Mouse (Mus musculus) thymus, adult 2 months (tissue): ENCODE data around the gene Sdk2.

ENCODE experiments used
- CTCF ChIP-seq: fragments of 200-500 bp; IDR thresholded peaks from 2 replicates; pipeline ENCODE4 v1.5.1; 2012; ENCODE audit warnings: mild to moderate bottlenecking, control low read depth, low read length, moderate library complexity, borderline replicate concordance; ENCODE audit not compliant: control insufficient read depth, poor library complexity, insufficient read depth; ENCODE audit errors: extremely low read depth
- POLR2A ChIP-seq: fragments of 200-500 bp; IDR thresholded peaks from 2 replicates; pipeline ENCODE4 v1.6.1; 2012; ENCODE audit warnings: mild to moderate bottlenecking, low read length, control low read depth, moderate library complexity; ENCODE audit not compliant: control insufficient read depth, poor library complexity, insufficient read depth; ENCODE audit errors: extremely low read depth

DNA sequence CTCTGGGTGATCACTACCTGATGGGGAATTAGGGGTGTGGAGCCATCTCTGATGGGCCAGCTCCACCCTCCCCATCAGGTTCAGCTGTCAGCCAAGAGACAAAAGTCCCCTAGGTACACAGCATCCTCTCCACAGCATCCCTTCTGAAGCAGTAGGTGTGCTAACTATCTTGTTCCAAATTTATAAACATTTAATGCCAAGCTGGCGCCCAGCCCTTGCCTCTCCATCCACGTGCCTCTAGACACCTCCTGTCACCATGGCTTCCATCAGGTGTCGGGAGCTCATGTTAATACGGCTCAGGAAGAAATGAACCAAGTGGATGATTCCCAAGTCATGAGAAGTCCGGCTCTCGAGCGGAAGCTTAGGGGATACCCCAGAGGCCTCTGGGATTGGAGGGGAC is 62.2 kb downstream of the Sdk2 start:
- TF ChIP-seq CTCF (no peak), POLR2A (no peak)
